Mouse (Mus musculus): Measurements from ENCODE around the gene Sdcbp2. TPM values are rescaled to one million over a fixed set of nuclear protein-coding genes. Genes with fewer than 3 reads are reported as not detected.
A peak's percentile ranks its signal among the peaks of the same experiment; 100 is the strongest.

Gene Sdcbp2
- total RNA-seq, 2 experiments from 2014 or later: 1.2 TPM

- intact Hi-C loops (cut with DNase I): no loop called here
- DNase-seq: no peak
Observed at GRCm38 (mm10) chr2:151626296-151626695, 53.9 kb downstream of the Sdcbp2 start.

GRCm38 (mm10) chr2:151628011-151628410, 55.6 kb downstream of the Sdcbp2 start:
- intact Hi-C loops (cut with DNase I): no loop called here
- DNase-seq: no peak

GRCm38 (mm10) chr2:151629310-151629709, 56.9 kb downstream of the Sdcbp2 start:
- intact Hi-C loops (cut with DNase I): no loop called here
- no peak for DNase-seq

- intact Hi-C loops (cut with DNase I): no loop called here
- DNase-seq: no peak
Observed at GRCm38 (mm10) chr2:151631406-151632158, 59.2 kb downstream of the Sdcbp2 start.

DNA sequence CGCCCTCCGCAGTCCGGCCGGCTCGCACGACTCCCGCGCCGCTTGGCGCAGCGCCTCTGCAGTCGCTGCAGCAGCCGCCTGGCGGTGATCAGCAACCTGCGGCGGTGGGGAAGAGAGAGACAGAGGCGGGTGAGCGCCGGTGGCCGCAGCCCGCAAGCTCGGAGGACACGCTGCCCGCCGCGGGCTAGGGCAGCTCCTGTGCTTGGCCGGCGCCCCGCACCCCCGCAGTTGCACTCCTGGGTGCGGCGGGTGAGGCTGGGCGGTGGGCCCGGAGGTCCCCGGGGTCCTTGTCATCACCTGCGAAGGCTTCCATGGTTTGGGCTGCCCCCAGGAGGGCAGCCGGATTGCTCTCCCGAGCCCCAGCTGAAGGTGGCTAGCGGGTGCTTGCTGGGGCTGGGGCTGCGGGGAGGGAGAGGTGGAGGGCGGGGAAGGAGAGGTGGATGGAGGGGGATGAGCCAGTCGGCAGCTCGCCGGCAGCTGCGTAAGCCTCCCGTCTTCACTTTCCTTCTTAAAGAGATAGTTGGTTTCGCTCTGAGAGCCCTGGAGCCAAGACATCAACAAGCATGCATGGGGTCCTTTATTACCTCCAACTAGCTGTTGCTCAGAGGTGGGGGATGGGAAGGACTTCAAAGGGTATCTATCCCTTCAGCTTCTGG, 59.9 kb downstream of the Sdcbp2 start, which contains the start of gene Snph:
Snph (minus strand) TSS at position 435 of the 656 bp plus-strand sequence.
- peak; percentile 72 for DNase-seq
- intact Hi-C loops (cut with DNase I): no loop called here

DNA sequence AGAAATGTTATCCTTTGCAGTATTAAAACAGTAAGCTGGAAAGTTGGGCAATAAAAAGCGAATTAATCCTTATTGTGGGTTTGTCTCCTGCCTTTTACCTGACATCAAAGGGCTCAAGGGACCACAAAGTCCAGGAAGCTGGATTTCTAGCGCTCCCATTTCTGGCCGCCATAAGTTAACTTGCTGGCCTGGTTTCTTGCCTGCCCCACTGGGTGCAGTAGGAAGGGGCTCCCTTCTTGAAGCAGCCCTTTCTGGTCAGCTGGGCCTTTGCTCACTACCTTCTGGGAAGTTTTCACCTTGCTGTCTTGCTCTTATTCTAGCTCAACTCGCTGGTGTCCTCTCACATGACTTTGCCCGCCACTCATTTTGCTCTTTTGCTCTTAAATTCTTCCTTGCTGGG, 60.6 kb downstream of the Sdcbp2 start:
- DNase-seq: no peak
- intact Hi-C loops (cut with DNase I): no loop called here

DNA sequence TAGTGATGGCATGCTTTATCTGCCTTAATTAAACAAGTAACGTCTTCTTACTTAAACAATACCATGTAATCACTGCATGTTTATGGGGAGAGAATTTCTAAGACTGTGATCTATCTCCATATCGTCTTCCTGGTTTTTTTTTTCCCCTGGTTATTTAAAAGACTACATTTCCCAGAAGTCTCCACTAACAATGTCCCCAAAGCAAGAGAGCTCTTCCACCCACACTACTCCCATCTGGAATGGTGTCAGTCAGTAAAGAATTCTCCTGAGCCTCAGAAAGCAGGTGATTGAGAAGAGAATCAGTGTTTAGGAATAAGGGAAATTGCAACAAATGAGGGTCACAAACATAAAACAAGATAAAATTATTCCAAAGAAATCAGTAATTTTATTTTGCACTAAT, 62.5 kb downstream of the Sdcbp2 start:
- intact Hi-C loops (cut with DNase I): no loop called here
- no peak for DNase-seq

- DNase-seq: peak; percentile 23
- intact Hi-C loops (cut with DNase I): no loop called here
Observed at GRCm38 (mm10) chr2:151635362-151636014, 63.1 kb downstream of the Sdcbp2 start.

DNA sequence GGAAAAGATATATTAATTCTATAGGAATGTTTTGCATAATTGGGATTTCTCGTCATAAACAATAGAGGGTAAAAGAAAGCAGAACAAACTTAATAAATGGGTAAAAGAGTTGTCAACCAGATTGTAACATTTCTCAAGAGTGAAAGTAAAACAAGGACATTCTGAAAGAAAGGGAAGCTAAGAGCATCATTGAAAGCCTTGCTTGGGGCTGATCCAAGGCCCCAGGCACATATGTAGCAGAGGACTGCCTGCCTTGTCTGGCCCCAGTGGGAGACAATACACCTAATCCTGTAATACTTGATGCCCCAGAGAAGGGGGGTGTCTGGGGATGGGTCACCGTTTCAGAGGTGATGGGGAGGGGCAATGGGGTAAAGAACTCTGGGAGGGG, 63.6 kb downstream of the Sdcbp2 start:
- intact Hi-C loops (cut with DNase I): no loop called here
- no peak for DNase-seq

Other genes starting within 250 kb of the Sdcbp2 start
- gene 4921509C19Rik, start 96.5 kb upstream of the Sdcbp2 start, total RNA-seq (2021): not detected
- 100 to 1,000 TPM; 170 to 174 TPM for gene Nsfl1c, start 78.4 kb upstream of the Sdcbp2 start, total RNA-seq (2021)
- 100 to 1,000 TPM; 481 to 486 TPM for gene Fkbp1a, start 30.1 kb upstream of the Sdcbp2 start, total RNA-seq (2021)
- gene Snph, start 60.0 kb downstream of the Sdcbp2 start, total RNA-seq (2021): 10 to 100 TPM; 80.0 to 84.0 TPM
- under 1 TPM; 0.60 to 0.99 TPM for gene Rad21l, start 95.9 kb downstream of the Sdcbp2 start, total RNA-seq (2021)
- 10 to 100 TPM; 29.3 to 30.3 TPM for gene Tmem74b, start 129.4 kb downstream of the Sdcbp2 start, total RNA-seq (2021)
- 10 to 100 TPM; 45.1 to 47.8 TPM for gene Psmf1, start 171.6 kb downstream of the Sdcbp2 start, total RNA-seq (2021)